Mouse (Mus musculus) frontal cortex, postnatal 36 days (tissue): ENCODE measurements around the gene Gm45785.

Experiments used
- DNase-seq, 2 experiments: peaks; one replicate each; pipeline ENCODE4 v3.0.0; 2022; ENCODE audit warnings: low spot score in 2 of 2

Gene Gm45785

GRCm38 (mm10) chr7:140857550-140858505, 1.7 kb upstream of the Gm45785 start, which contains the start of gene Bet1l:
Gene Bet1l (minus strand): TSS chr7:140857577.
- no peak for DNase-seq

- DNase-seq: peak; percentile 90 to 91
Measured at GRCm38 (mm10) chr7:140856785-140857549, 836 bp upstream of the Gm45785 start, which contains the start of gene Ric8a. Gene Ric8a (plus strand): TSS chr7:140856957.

- no peak for DNase-seq
Measured at GRCm38 (mm10) chr7:140855181-140855580, 950 bp downstream of the Gm45785 start.

- DNase-seq: no peak
Measured at GRCm38 (mm10) chr7:140854483-140854882, 1.6 kb downstream of the Gm45785 start.

- DNase-seq: no peak
Measured at GRCm38 (mm10) chr7:140853386-140853785, 2.7 kb downstream of the Gm45785 start.

- no peak for DNase-seq
Measured at GRCm38 (mm10) chr7:140851916-140852315, 4.2 kb downstream of the Gm45785 start.

GRCm38 (mm10) chr7:140848591-140848990, 7.5 kb downstream of the Gm45785 start:
- no peak for DNase-seq

- no peak for DNase-seq
Measured at GRCm38 (mm10) chr7:140847755-140848580, 8.2 kb downstream of the Gm45785 start, which contains the start of gene Odf3. Gene Odf3 (plus strand): TSS chr7:140847805.

GRCm38 (mm10) chr7:140846676-140847075, 9.5 kb downstream of the Gm45785 start:
- no peak for DNase-seq

GRCm38 (mm10) chr7:140845683-140846082, 10.4 kb downstream of the Gm45785 start:
- DNase-seq: no peak

GRCm38 (mm10) chr7:140844905-140845665, 11.0 kb downstream of the Gm45785 start, which contains the start of gene Scgb1c1:
Gene Scgb1c1 (plus strand): TSS chr7:140845547.
- peak; percentile 91 to 92 for DNase-seq

- no peak for DNase-seq
Measured at GRCm38 (mm10) chr7:140843806-140844205, 12.3 kb downstream of the Gm45785 start.

GRCm38 (mm10) chr7:140840750-140841735, 15.1 kb downstream of the Gm45785 start:
- no peak for DNase-seq

- no peak for DNase-seq
Measured at GRCm38 (mm10) chr7:140839556-140839955, 16.6 kb downstream of the Gm45785 start.

- DNase-seq: peak; percentile 40 to 74
Measured at GRCm38 (mm10) chr7:140836243-140837115, 19.7 kb downstream of the Gm45785 start.

- no peak for DNase-seq
Measured at GRCm38 (mm10) chr7:140835758-140836087, 20.4 kb downstream of the Gm45785 start.

GRCm38 (mm10) chr7:140834968-140835757, 21.0 kb downstream of the Gm45785 start, which contains the start of gene Urah:
Gene Urah (plus strand): TSS chr7:140835018.
- no peak for DNase-seq

- no peak for DNase-seq
Measured at GRCm38 (mm10) chr7:140833341-140833740, 22.8 kb downstream of the Gm45785 start.
